Mouse (Mus musculus): ENCODE measurements around the gene Hist1h2bh. TPM values are rescaled to one million over a fixed set of nuclear protein-coding genes. Genes with fewer than 3 reads are reported as not detected.
"Not testable (repeated sequence)": the region's sequence is repeated elsewhere in the genome, so short reads cannot be mapped to it uniquely, and the experiment has no call there.

Hist1h2bh gene
- total RNA-seq (2014; fragmentation: Nextera tagmentation) (17.1 and 20.3 TPM in 2 replicates), total RNA-seq (2017) (126 and 172 TPM in 2 replicates)

- peak; percentile 85 for ATAC-seq (replicated peaks; ENCODE audit: poor library complexity, severe bottlenecking)
Observed at GRCm38 (mm10) chr13:23542999-23543607, at the start of gene Hist1h2bh. TSS of gene Hist1h2bh (minus strand) at chr13:23543392.

DNA sequence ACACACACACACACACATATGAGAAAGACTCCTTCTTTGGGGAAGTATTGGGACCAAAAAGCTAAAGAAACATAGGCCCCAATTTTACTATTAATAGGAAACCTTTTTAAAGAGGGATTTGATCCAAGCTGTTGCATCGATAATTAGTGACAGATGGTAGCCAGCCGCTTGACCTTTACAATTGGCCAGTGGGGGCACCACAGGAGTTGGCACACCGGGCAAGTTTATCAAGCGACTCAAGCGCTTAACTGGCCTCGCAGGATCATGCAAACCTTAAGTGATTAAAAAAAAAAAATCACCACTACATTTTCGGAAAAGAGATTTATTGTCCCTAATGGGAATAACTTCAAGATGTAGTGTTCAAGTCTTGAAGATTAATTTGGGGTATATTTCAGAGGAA is 49.4 kb upstream of the Hist1h2bh start:
- no peak for ATAC-seq (replicated peaks; ENCODE audit: poor library complexity, severe bottlenecking)

- ATAC-seq (replicated peaks; ENCODE audit: poor library complexity, severe bottlenecking) = not testable (repeated sequence)
Observed at GRCm38 (mm10) chr13:23591886-23592285, 48.7 kb upstream of the Hist1h2bh start.

DNA sequence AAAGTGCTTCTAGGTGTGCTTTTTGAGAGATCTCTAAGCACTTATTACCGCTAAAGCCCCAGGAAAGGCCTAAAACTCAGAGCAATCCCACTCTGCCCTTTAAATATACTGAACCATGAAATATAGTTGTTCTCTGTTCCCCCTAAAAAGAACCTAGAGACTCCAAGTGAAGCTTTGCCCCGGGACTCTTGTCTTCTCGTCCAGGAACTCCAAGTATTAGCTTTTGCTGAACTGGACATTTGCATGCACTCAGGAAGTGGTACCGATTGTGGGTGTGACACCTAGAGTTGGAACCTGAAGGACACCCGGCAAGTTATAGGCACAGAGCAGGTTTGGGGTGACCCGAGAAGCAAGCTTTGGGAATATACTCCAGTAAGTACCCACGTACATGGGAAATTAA is 48.0 kb upstream of the Hist1h2bh start:
- ATAC-seq (replicated peaks; ENCODE audit: poor library complexity, severe bottlenecking) = no peak

- no peak for ATAC-seq (replicated peaks; ENCODE audit: poor library complexity, severe bottlenecking)
Observed at GRCm38 (mm10) chr13:23586940-23587225, 43.7 kb upstream of the Hist1h2bh start.

- ATAC-seq (replicated peaks; ENCODE audit: poor library complexity, severe bottlenecking) = no peak
Observed at GRCm38 (mm10) chr13:23586099-23586939, 43.1 kb upstream of the Hist1h2bh start.

- peak; percentile 72 for ATAC-seq (replicated peaks; ENCODE audit: poor library complexity, severe bottlenecking)
Observed at GRCm38 (mm10) chr13:23585442-23586098, 42.4 kb upstream of the Hist1h2bh start.

- ATAC-seq (replicated peaks; ENCODE audit: poor library complexity, severe bottlenecking) = peak; percentile 20
Observed at GRCm38 (mm10) chr13:23585029-23585441, 41.8 kb upstream of the Hist1h2bh start.

GRCm38 (mm10) chr13:23584331-23584730 is 41.1 kb upstream of the Hist1h2bh start:
- ATAC-seq (replicated peaks; ENCODE audit: poor library complexity, severe bottlenecking) = no peak

- no peak for ATAC-seq (replicated peaks; ENCODE audit: poor library complexity, severe bottlenecking)
Observed at GRCm38 (mm10) chr13:23583387-23584068, 40.3 kb upstream of the Hist1h2bh start.

DNA sequence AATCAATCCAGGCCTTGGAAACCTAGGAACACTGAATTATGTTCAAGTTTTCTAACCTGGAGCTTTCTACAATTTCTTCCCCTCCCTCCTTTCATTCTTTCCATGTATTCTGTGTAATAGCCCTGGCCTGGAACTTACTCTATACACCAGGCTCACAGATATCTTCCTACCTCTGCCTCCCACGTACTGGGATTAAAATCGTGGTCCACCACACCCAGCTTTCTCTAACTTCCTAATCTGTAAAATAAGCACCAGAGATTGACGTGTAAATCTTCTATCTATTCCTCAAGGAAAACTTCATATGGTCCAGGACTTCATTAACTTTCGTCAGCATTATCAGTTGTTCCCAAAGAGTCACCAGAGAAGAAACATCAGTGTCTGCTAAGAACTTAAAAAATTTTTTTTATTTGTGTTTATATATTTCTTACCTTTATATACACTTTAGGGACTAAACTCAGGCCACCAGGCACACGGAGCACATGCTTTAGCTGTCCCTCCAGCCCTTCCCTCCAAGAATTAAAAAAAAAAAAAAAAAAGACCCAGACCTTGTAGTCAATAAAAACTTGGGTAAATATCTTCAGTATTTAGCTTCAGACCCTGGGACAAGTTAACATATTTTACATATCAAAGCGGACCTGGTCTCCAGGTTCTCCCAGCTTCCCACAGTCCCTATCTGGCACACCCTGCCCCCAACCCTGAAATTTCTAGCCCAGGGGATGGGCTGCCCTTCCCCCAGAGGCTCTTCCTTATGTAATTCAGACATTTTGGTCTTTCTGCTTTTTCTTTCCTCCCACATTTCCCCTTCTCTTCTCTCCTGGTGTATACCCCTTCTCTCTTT is 39.2 kb upstream of the Hist1h2bh start:
- no peak for ATAC-seq (replicated peaks; ENCODE audit: poor library complexity, severe bottlenecking)

DNA sequence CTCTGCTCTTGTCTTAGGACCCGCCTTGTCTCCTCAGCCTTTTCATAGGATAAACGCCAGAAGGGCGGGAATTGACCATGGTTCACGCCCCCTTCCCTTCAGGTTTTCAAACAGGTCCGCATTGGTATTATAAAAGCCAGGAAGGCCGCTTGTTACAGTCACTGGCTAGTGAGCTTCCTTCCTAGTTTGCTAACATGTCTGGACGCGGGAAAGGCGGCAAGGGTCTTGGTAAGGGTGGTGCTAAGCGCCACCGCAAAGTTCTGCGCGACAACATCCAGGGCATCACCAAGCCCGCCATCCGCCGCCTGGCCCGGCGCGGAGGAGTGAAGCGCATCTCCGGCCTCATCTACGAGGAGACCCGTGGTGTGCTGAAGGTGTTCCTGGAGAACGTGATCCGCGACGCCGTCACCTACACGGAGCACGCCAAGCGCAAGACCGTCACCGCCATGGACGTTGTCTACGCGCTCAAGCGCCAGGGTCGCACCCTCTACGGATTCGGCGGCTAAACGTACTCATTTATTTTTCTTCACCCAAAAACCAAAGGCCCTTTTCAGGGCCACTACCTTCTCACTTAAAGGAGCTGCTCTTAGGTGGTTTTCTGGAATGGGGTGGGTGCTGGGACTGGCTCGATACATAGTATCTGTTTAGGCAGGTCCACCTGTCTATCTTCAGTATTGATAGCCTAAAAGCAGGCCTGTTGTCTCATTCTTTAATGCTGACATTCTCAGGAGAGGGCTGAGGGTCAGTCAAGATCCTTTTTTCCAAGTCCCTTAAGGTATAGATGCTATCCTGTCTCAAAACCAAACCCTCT is 38.4 kb upstream of the Hist1h2bh start, which contains the start of gene Hist1h4d:
TSS of gene Hist1h4d (plus strand) at position 191 of the 811 bp plus-strand sequence.
- peak; percentile 81 for ATAC-seq (replicated peaks; ENCODE audit: poor library complexity, severe bottlenecking)

- no peak for ATAC-seq (replicated peaks; ENCODE audit: poor library complexity, severe bottlenecking)
Observed at GRCm38 (mm10) chr13:23577835-23578234, 34.6 kb upstream of the Hist1h2bh start.

- no peak for ATAC-seq (replicated peaks; ENCODE audit: poor library complexity, severe bottlenecking)
Observed at GRCm38 (mm10) chr13:23576906-23577639, 33.9 kb upstream of the Hist1h2bh start.

- ATAC-seq (replicated peaks; ENCODE audit: poor library complexity, severe bottlenecking) = no peak
Observed at GRCm38 (mm10) chr13:23576351-23576881, 33.2 kb upstream of the Hist1h2bh start.

DNA sequence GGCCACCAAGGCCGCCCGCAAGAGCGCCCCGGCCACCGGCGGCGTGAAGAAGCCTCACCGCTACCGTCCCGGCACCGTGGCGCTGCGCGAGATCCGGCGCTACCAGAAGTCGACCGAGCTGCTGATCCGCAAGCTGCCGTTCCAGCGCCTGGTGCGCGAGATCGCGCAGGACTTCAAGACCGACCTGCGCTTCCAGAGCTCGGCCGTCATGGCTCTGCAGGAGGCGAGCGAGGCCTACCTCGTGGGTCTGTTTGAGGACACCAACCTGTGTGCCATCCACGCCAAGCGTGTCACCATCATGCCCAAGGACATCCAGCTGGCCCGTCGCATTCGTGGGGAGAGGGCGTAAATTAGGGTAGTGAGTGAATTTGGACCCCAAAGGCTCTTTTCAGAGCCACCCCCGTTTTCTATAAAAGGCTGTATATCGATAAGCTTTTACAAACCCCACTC is 32.7 kb upstream of the Hist1h2bh start:
- ATAC-seq (replicated peaks; ENCODE audit: poor library complexity, severe bottlenecking) = not testable (repeated sequence)

DNA sequence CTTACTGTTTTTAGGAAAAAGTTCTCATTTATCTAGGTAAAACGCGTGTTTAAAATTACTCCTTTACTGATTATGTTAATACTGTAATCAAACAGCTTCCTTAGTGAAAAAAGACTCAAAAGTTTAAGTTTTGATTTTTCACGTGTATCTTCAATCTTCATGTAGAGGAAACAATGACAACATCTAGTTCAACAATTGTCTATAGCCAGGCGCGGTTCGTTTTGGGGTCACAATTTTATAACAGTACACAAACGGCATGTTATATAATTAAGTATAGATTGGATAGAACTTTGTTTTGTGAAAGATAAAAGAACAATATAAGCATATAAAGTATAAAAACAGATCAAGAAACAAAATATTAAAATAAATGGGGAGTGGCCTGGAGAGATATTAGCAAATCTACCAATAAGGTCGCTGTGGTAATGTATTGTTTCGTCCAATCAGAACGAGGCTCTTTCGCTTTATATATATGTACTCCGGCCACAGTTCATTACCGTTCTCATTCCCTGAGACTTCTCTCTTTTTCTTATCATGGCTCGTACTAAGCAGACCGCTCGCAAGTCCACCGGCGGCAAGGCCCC is 32.2 kb upstream of the Hist1h2bh start, which contains the start of gene Hist1h3d:
TSS of gene Hist1h3d (plus strand) at position 493 of the 581 bp plus-strand sequence.
- peak; percentile 43 for ATAC-seq (replicated peaks; ENCODE audit: poor library complexity, severe bottlenecking)
